8 mouse cellular contexts compared by ENCODE assay signal in genomic region chr9:61251606-61252005, GRCm38 (mm10).
A peak's percentile ranks its signal among the peaks of the same experiment; 100 is the strongest.
DNase-seq lines count a peak whose midpoint lies in the region; ATAC-seq lines count a peak whose summit lies in the region.

No protein-coding gene starts in this region.

- peak; percentile 81 for ATAC-seq in neutrophil, adult 5-6 weeks (ENCODE audit: extremely low read depth, insufficient number of reproducible peaks, low FRiP score, poor library complexity, severe bottlenecking)

- peak; percentile 31 for DNase-seq in gastrocnemius, postnatal 14 days
- DNase-seq in gastrocnemius, adult 8-10 months (ENCODE audit: low spot score in 2 of 2), result no peak
- DNase-seq in CD8-positive naive resting alpha-beta T cell, adult 2 months (ENCODE audit: low read depth in 2 of 2, low spot score in 2 of 2), result peak; percentile 15 to 18
- peak; percentile 32 to 39 for DNase-seq in heart, postnatal 36 days
- DNase-seq in frontal cortex, adult 2 months (ENCODE audit: extremely low spot score in 1 of 2, low spot score in 1 of 2), result no peak
- DNase-seq in embryo, embryonic 9.5 days (ENCODE audit: extremely low spot score), result no peak
- no peak for DNase-seq in testis, postnatal 14 days (ENCODE audit: low spot score)

- intact Hi-C loops in gastrocnemius, postnatal 14 days (cut with DNase I; ENCODE audit: low total_unique reads), result no loop called here
- intact Hi-C loops in heart, postnatal 36 days (cut with DNase I), result no loop called here

Comparison
In these comparisons a context has a peak if more than half of its experiments do, and no peak if none do; other contexts are left out.
1. DNase-seq: peak in gastrocnemius, postnatal 14 days (single experiment), CD8-positive naive resting alpha-beta T cell, adult 2 months (2 of 2) and heart, postnatal 36 days (2 of 2); none in gastrocnemius, adult 8-10 months (0 of 2), frontal cortex, adult 2 months (0 of 2), embryo, embryonic 9.5 days (single experiment) and testis, postnatal 14 days (single experiment).